ENCODE assay signal across 8 mouse cellular contexts in the genomic region with DNA sequence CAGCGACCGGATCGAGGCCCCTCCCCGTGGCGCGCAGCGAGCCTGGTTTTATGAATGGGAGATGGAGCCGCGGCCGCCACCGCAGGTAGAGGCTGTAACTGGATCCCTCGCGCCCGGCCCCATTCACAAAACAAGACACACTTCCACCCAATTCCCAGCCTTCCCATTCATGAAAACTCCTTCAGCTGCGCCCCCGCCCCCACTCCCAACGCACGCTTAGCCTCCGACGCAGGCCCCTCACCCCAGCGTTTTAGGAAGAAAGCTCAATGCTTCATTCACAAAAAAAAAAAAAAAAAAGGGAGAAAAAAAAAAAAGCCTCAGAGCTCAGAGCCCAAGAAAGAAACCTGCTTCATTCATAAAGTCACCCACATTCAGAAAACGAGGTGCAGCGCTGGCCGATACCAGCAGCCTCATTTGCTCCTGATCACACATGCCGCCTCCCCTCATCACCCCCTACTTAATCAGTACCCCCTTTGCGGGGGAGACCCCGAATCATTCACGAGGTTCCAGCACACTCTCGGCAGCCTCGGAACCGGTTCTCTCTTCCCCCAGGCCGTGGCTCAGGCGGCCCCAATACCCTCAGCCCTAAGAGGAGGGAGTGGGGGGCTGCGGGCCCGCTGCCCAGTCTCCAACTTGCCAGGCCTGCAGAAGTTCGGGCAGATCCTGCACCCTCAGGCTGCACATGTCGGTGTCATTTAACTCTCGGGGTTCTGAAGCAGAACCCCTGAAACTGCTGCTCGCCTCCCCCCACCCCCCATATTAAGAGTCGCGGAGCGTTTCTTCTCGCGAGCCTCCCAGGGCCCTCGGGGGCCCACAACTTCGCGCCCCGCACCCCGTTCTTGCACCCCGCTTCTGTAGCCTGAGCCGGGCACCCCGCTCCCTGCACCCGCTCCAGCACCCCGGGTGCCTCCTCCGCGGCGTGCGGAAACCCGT. TPM values are rescaled to one million over a fixed set of nuclear protein-coding genes. Genes with fewer than 3 reads are reported as not detected.
DNase-seq lines count a peak whose midpoint lies in the region; ATAC-seq lines count a peak whose summit lies in the region.

No protein-coding gene starts in this region.

- H3K9ac ChIP-seq in forebrain, embryonic 16.5 days (replicated peaks; ENCODE audit: low read depth, low read length), result peak overlapping the region; percentile 70
- peak overlapping the region; percentile 67 for H3K9ac ChIP-seq in lung, embryonic 15.5 days

- intact Hi-C loops in heart, postnatal 36 days (cut with DNase I), result no loop called here

- H3K27ac ChIP-seq in brown adipose tissue, adult 24 weeks (replicated peaks; ENCODE audit: low read depth, low read length), result no peak overlapping the region
- peak overlapping the region; percentile 44 for H3K27ac ChIP-seq in forebrain, embryonic 16.5 days (ENCODE audit: low read length)
- H3K27ac ChIP-seq in lung, embryonic 15.5 days, result peak overlapping the region; percentile 80

- DNase-seq in MEL-GATA-1-ER (ENCODE audit: extremely low read depth, low read depth), result peak; percentile 33
- peak; percentile 49 to 60 for DNase-seq in heart, postnatal 36 days
- DNase-seq in layer of hippocampus, adult 9-11 months, result peak; percentile 50
- DNase-seq in ovary, postnatal 36 days (ENCODE audit: low spot score), result peak; percentile 62
- DNase-seq in urinary bladder, adult 2 months (ENCODE audit: low spot score), result peak; percentile 36

- 0 out of 2 replicates have a peak, but pooled peaks cover 4% of the 10 kb centered on the region for H3K4me1 ChIP-seq in brown adipose tissue, adult 24 weeks (ENCODE audit: control insufficient read depth, insufficient read depth, insufficient read length, low read length)
- peaks cover 34% of the 10 kb centered on the region for H3K4me1 ChIP-seq in forebrain, embryonic 16.5 days (replicated peaks; ENCODE audit: control insufficient read depth, insufficient read depth, low read length)
- H3K4me1 ChIP-seq in lung, embryonic 15.5 days, result peaks cover 30% of the 10 kb centered on the region

- peak; percentile 52 for ATAC-seq in forebrain, embryonic 16.5 days
- peak; percentile 2; the same call in 1 of the 2 replicates for ATAC-seq in lung, embryonic 15.5 days (ENCODE audit: borderline replicate concordance, extremely low read depth, low FRiP score, low TSS enrichment)

- H3K9me3 ChIP-seq in forebrain, embryonic 16.5 days (ENCODE audit: control insufficient read depth, low read length), result no peaks in the 10 kb centered on the region
- no peaks in the 10 kb centered on the region for H3K9me3 ChIP-seq in lung, embryonic 15.5 days

- peak overlapping the region; percentile 100 for H3K4me2 ChIP-seq in forebrain, embryonic 16.5 days (ENCODE audit: low read length)
- H3K4me2 ChIP-seq in lung, embryonic 15.5 days, result peak overlapping the region; percentile 95

- peaks cover 28% of the 10 kb centered on the region for H3K27me3 ChIP-seq in forebrain, embryonic 16.5 days (replicated peaks; ENCODE audit: control insufficient read depth, insufficient read depth, low read length)
- no peaks in the 10 kb centered on the region for H3K27me3 ChIP-seq in lung, embryonic 15.5 days

- no peaks in the 10 kb centered on the region for H3K36me3 ChIP-seq in forebrain, embryonic 16.5 days (ENCODE audit: control insufficient read depth, insufficient read depth)
- no peaks in the 10 kb centered on the region for H3K36me3 ChIP-seq in lung, embryonic 15.5 days

- WGBS in forebrain, embryonic 16.5 days, result under 1% methylated on average over 56 of the region's 59 CpGs
- WGBS in lung, embryonic 15.5 days, result under 1% methylated on average over 58 of the region's 59 CpGs

- peak overlapping the region; percentile 75 for H3K4me3 ChIP-seq in brown adipose tissue, adult 24 weeks (ENCODE audit: insufficient read depth, low read depth, low read length)
- peak overlapping the region; percentile 80 for H3K4me3 ChIP-seq in forebrain, embryonic 16.5 days (replicated peaks; ENCODE audit: low read length)
- peak overlapping the region; percentile 74 for H3K4me3 ChIP-seq in lung, embryonic 15.5 days

RNA-seq across cellular contexts. Expression of a gene that starts 0.8 kb away (rescaled TPM):
- polyA plus RNA-seq in brown adipose tissue, adult 24 weeks (2012; ENCODE audit: insufficient read depth, insufficient read length, missing spikeins), result 2.2 TPM in 2 replicates
- 25.4 and 35.2 TPM in 2 replicates for polyA plus RNA-seq in forebrain, embryonic 16.5 days (2015; fragmentation: Nextera tagmentation; extraction: Ambion mirVana)
- 10 to 100 TPM in 1 of 2 experiments, 1 to 10 TPM in 1; 9.3 to 14.8 TPM for total RNA-seq in heart, postnatal 36 days (2021)
- 167 TPM in 2 replicates for polyA plus RNA-seq in lung, embryonic 15.5 days (2015; fragmentation: Nextera tagmentation; extraction: Ambion mirVana)
- polyA plus RNA-seq in urinary bladder, adult 2 months (2012; rRNA removed), result 14.8 and 15.9 TPM in 2 replicates
